Mouse (Mus musculus) right cerebral cortex, postnatal 36 days (tissue): ENCODE results near the gene Vmn1r209.
"Not testable (repeated sequence)": the region's sequence is repeated elsewhere in the genome, so short reads cannot be mapped to it uniquely, and the experiment has no call there.

Experiments
- DNase-seq, 2 experiments: peaks; one replicate each; pipeline ENCODE4 v3.0.0; 2022; ENCODE audit warnings: low spot score in 2 of 2, mixed read lengths in 1 of 2

Vmn1r209 gene

GRCm38 (mm10) chr13:22809582-22809981 is at the start of gene Vmn1r209:
Gene Vmn1r209, minus strand, starts transcription at chr13:22809682.
- DNase-seq: not testable (repeated sequence)

GRCm38 (mm10) chr13:22857461-22857860 is 48.0 kb upstream of the Vmn1r209 start, which contains the start of gene Vmn1r211:
Gene Vmn1r211, minus strand, starts transcription at chr13:22857561.
- DNase-seq: no peak

- no peak for DNase-seq
Measured at GRCm38 (mm10) chr13:22854760-22855159, 45.3 kb upstream of the Vmn1r209 start.

- no peak for DNase-seq
Measured at GRCm38 (mm10) chr13:22846798-22847197, 37.3 kb upstream of the Vmn1r209 start.

- not testable (repeated sequence) for DNase-seq
Measured at GRCm38 (mm10) chr13:22844304-22844703, 34.8 kb upstream of the Vmn1r209 start.

GRCm38 (mm10) chr13:22831248-22831647 is 21.8 kb upstream of the Vmn1r209 start, which contains the start of gene Vmn1r210:
Gene Vmn1r210, minus strand, starts transcription at chr13:22831348.
- no peak for DNase-seq

GRCm38 (mm10) chr13:22829395-22829794 is 19.9 kb upstream of the Vmn1r209 start:
- DNase-seq: not testable (repeated sequence)

- DNase-seq: not testable (repeated sequence)
Measured at GRCm38 (mm10) chr13:22821601-22822000, 12.1 kb upstream of the Vmn1r209 start.

GRCm38 (mm10) chr13:22788096-22788495 is 21.4 kb downstream of the Vmn1r209 start:
- not testable (repeated sequence) for DNase-seq

- DNase-seq: not testable (repeated sequence)
Measured at GRCm38 (mm10) chr13:22784159-22784558, 25.3 kb downstream of the Vmn1r209 start.

- DNase-seq: not testable (repeated sequence)
Measured at GRCm38 (mm10) chr13:22777300-22777699, 32.2 kb downstream of the Vmn1r209 start, which contains the start of gene Vmn1r208. Gene Vmn1r208, minus strand, starts transcription at chr13:22777400.

- not testable (repeated sequence) for DNase-seq
Measured at GRCm38 (mm10) chr13:22771592-22771991, 37.9 kb downstream of the Vmn1r209 start.
